Mouse (Mus musculus) limb, embryonic 15.5 days (tissue): ENCODE results near the gene Samd14. TPM values are rescaled to one million over a fixed set of nuclear protein-coding genes. Genes with fewer than 3 reads are reported as not detected.

Experiments used
- ATAC-seq: fragments of 200-750 bp; cut with Nextera tagmentation; 2 replicates; pipeline ENCODE4 v1.8.0; 2017; ENCODE audit warnings: low read depth, moderate TSS enrichment; ENCODE audit not compliant: insufficient number of reproducible peaks, low FRiP score, low TSS enrichment
- H3K27ac ChIP-seq: fragments of 300-500 bp; sonication (generic); 2 replicates; pipeline ENCODE4 v1.5.1; 2015; ENCODE audit warnings: moderate library complexity, mild to moderate bottlenecking, inconsistent platforms
- H3K27me3 ChIP-seq: fragments of 300-500 bp; sonication (generic); 2 replicates; pipeline ENCODE4 v1.6.1; 2015; ENCODE audit warnings: inconsistent platforms
- H3K36me3 ChIP-seq: fragments of 300-500 bp; sonication (generic); 2 replicates; pipeline ENCODE4 v1.6.1; 2015; ENCODE audit warnings: inconsistent platforms
- H3K4me1 ChIP-seq: fragments of 300-500 bp; sonication (generic); 2 replicates; pipeline ENCODE4 v1.6.1; 2015; ENCODE audit warnings: inconsistent platforms
- H3K4me2 ChIP-seq: fragments of 300-500 bp; sonication (generic); 2 replicates; pipeline ENCODE4 v1.6.1; 2015; ENCODE audit warnings: mild to moderate bottlenecking, inconsistent platforms
- H3K4me3 ChIP-seq: fragments of 300-500 bp; sonication (generic); 2 replicates; pipeline ENCODE4 v1.5.1; 2015; ENCODE audit warnings: mild to moderate bottlenecking, inconsistent platforms
- H3K9ac ChIP-seq: fragments of 300-500 bp; sonication (generic); 2 replicates; pipeline ENCODE4 v1.6.1; 2015; ENCODE audit warnings: inconsistent platforms
- H3K9me3 ChIP-seq: fragments of 300-500 bp; sonication (generic); 2 replicates; pipeline ENCODE4 v1.6.1; 2016; ENCODE audit warnings: inconsistent platforms
- WGBS: fragments of 180-500 bp; shearing (Covaris S2); methylation state at CpG from one replicate; pipeline ENCODE4 v1.1.7; 2015; 5-methylcytosine and 5-hydroxymethylcytosine counted together
- polyA plus RNA-seq: library from polyadenylated mRNA; unstranded; fragments of >200 nt; fragmentation: Nextera tagmentation; extraction: Ambion mirVana; gene quantifications from 2 replicates; pipeline ENCODE4 v1.2.1, GENCODE M21; 2015

Gene Samd14
- polyA plus RNA-seq, 1 experiment from 2014 or later: 25.1 TPM

GRCm38 (mm10) chr11:94990749-94991577 is 18.7 kb upstream of the Samd14 start, which contains the start of gene Ppp1r9b:
Gene Ppp1r9b (plus strand): TSS chr11:94991035.
- no peaks in the 10 kb centered on the region for H3K27me3 ChIP-seq
- peak within 1 kb of the TSS; percentile 94 for H3K27ac ChIP-seq
- 0 out of 2 replicates have a peak, but pooled peaks cover 5% of the 10 kb centered on the region for H3K36me3 ChIP-seq
- H3K4me3 ChIP-seq: peak within 1 kb of the TSS; percentile 84
- H3K4me1 ChIP-seq: peaks cover 77% of the 10 kb centered on the region
- peak within 1 kb of the TSS; percentile 93 for H3K4me2 ChIP-seq
- peak within 1 kb of the TSS; percentile 82 for H3K9ac ChIP-seq
- no peaks in the 10 kb centered on the region for H3K9me3 ChIP-seq
- WGBS: under 1% methylated on average over 59 of the region's 69 CpGs
- peak; percentile 81 for ATAC-seq

- WGBS: under 1% methylated on average over 85 of the region's 99 CpGs
Observed at GRCm38 (mm10) chr11:94991641-94992479, 17.8 kb upstream of the Samd14 start.

GRCm38 (mm10) chr11:94992480-94992753 is 17.3 kb upstream of the Samd14 start:
- ATAC-seq: no peak

More at GRCm38 (mm10) chr11:94991641-94992479, 17.8 kb upstream of the Samd14 start:
- Histone ChIP-seq H3K4me1 (peaks cover 81% of the 10 kb centered on the region), H3K9me3 (no peaks in the 10 kb centered on the region), H3K27me3 (no peaks in the 10 kb centered on the region), H3K36me3 (peaks cover 12% of the 10 kb centered on the region), H3K4me2 (peak overlapping the region; percentile 93), H3K27ac (peak overlapping the region; percentile 94), H3K4me3 (peak overlapping the region; percentile 84), H3K9ac (peak overlapping the region; percentile 82)
- no peak for ATAC-seq

GRCm38 (mm10) chr11:94992754-94993606 is 16.7 kb upstream of the Samd14 start:
- no peak for ATAC-seq
- Histone ChIP-seq H3K36me3 (peaks cover 24% of the 10 kb centered on the region), H3K4me2 (peak overlapping the region; percentile 93), H3K4me3 (peak overlapping the region; percentile 84), H3K27me3 (no peaks in the 10 kb centered on the region), H3K9me3 (no peaks in the 10 kb centered on the region), H3K9ac (peak overlapping the region; percentile 82), H3K27ac (peak overlapping the region; percentile 94), H3K4me1 (peaks cover 75% of the 10 kb centered on the region)
- WGBS: under 1% methylated on average over 22 of the region's 22 CpGs

More at GRCm38 (mm10) chr11:94992480-94992753, 17.3 kb upstream of the Samd14 start:
- under 1% methylated on average over 20 of the region's 20 CpGs for WGBS
- peak overlapping the region; percentile 82 for H3K9ac ChIP-seq
- no peaks in the 10 kb centered on the region for H3K9me3 ChIP-seq
- peaks cover 79% of the 10 kb centered on the region for H3K4me1 ChIP-seq
- H3K36me3 ChIP-seq: peaks cover 18% of the 10 kb centered on the region
- peak overlapping the region; percentile 84 for H3K4me3 ChIP-seq
- no peaks in the 10 kb centered on the region for H3K27me3 ChIP-seq
- H3K4me2 ChIP-seq: peak overlapping the region; percentile 93
- H3K27ac ChIP-seq: peak overlapping the region; percentile 94

GRCm38 (mm10) chr11:94994208-94994814 is 15.4 kb upstream of the Samd14 start:
- Histone ChIP-seq H3K27ac (peak overlapping the region; percentile 22; the same call in 1 of the 2 replicates), H3K9me3 (no peaks in the 10 kb centered on the region), H3K36me3 (peaks cover 36% of the 10 kb centered on the region), H3K4me3 (peak overlapping the region; percentile 84), H3K4me2 (peak overlapping the region; percentile 93), H3K9ac (peak overlapping the region; percentile 31; the same call in 1 of the 2 replicates), H3K4me1 (peaks cover 71% of the 10 kb centered on the region), H3K27me3 (no peaks in the 10 kb centered on the region)
- 44% methylated on average over 10 of the region's 10 CpGs for WGBS
- ATAC-seq: no peak

GRCm38 (mm10) chr11:94994947-94995772 is 14.5 kb upstream of the Samd14 start:
- peak overlapping the region; percentile 20; the same call in 1 of the 2 replicates for H3K9ac ChIP-seq
- 75% methylated on average over 11 of the region's 11 CpGs for WGBS
- no peaks in the 10 kb centered on the region for H3K9me3 ChIP-seq
- peaks cover 68% of the 10 kb centered on the region for H3K4me1 ChIP-seq
- peak overlapping the region; percentile 93 for H3K4me2 ChIP-seq
- no peak for ATAC-seq
- no peaks in the 10 kb centered on the region for H3K27me3 ChIP-seq
- peaks cover 45% of the 10 kb centered on the region for H3K36me3 ChIP-seq
- H3K27ac ChIP-seq: 0 out of 2 replicates have a peak overlapping the region, but pooled peaks have one; percentile 5
- peak overlapping the region; percentile 84 for H3K4me3 ChIP-seq

GRCm38 (mm10) chr11:94996101-94996500 is 13.6 kb upstream of the Samd14 start:
- peaks cover 72% of the 10 kb centered on the region for H3K4me1 ChIP-seq
- H3K9me3 ChIP-seq: no peaks in the 10 kb centered on the region
- no peak overlapping the region for H3K4me2 ChIP-seq
- H3K36me3 ChIP-seq: peaks cover 54% of the 10 kb centered on the region
- WGBS: 83% methylated on average over 8 of the region's 8 CpGs
- no peak overlapping the region for H3K4me3 ChIP-seq
- H3K27me3 ChIP-seq: no peaks in the 10 kb centered on the region
- ATAC-seq: no peak
- no peak overlapping the region for H3K27ac ChIP-seq
- H3K9ac ChIP-seq: 0 out of 2 replicates have a peak overlapping the region, but pooled peaks have one; percentile 20

GRCm38 (mm10) chr11:94996984-94997383 is 12.7 kb upstream of the Samd14 start:
- no peak overlapping the region for H3K9ac ChIP-seq

GRCm38 (mm10) chr11:94997596-94997995 is 12.1 kb upstream of the Samd14 start:
- ATAC-seq: no peak
- peaks cover 62% of the 10 kb centered on the region for H3K4me1 ChIP-seq
- 64% methylated on average over 5 of the region's 5 CpGs for WGBS
- H3K9me3 ChIP-seq: no peaks in the 10 kb centered on the region
- no peaks in the 10 kb centered on the region for H3K27me3 ChIP-seq
- no peak overlapping the region for H3K4me2 ChIP-seq
- H3K27ac ChIP-seq: no peak overlapping the region
- no peak overlapping the region for H3K9ac ChIP-seq
- H3K4me3 ChIP-seq: no peak overlapping the region
- H3K36me3 ChIP-seq: peaks cover 69% of the 10 kb centered on the region

More at GRCm38 (mm10) chr11:94996984-94997383, 12.7 kb upstream of the Samd14 start:
- ATAC-seq: no peak
- H3K4me3 ChIP-seq: no peak overlapping the region
- H3K4me2 ChIP-seq: no peak overlapping the region
- WGBS: 88% methylated on average over 6 of the region's 6 CpGs
- peaks cover 68% of the 10 kb centered on the region for H3K4me1 ChIP-seq
- H3K27me3 ChIP-seq: no peaks in the 10 kb centered on the region
- peaks cover 63% of the 10 kb centered on the region for H3K36me3 ChIP-seq
- H3K27ac ChIP-seq: no peak overlapping the region
- H3K9me3 ChIP-seq: no peaks in the 10 kb centered on the region

GRCm38 (mm10) chr11:94998041-94998531 is 11.6 kb upstream of the Samd14 start:
- H3K4me1 ChIP-seq: peaks cover 57% of the 10 kb centered on the region
- H3K4me3 ChIP-seq: no peak overlapping the region

More at GRCm38 (mm10) chr11:94998041-94998531, 11.6 kb upstream of the Samd14 start:
- no peak overlapping the region for H3K4me2 ChIP-seq
- H3K9ac ChIP-seq: no peak overlapping the region
- H3K27ac ChIP-seq: no peak overlapping the region
- H3K36me3 ChIP-seq: peaks cover 74% of the 10 kb centered on the region
- H3K9me3 ChIP-seq: no peaks in the 10 kb centered on the region
- ATAC-seq: no peak
- 78% methylated on average over 16 of the region's 16 CpGs for WGBS
- no peaks in the 10 kb centered on the region for H3K27me3 ChIP-seq
